ENCODE assay signal across 20 mouse cellular contexts in the genomic region with DNA sequence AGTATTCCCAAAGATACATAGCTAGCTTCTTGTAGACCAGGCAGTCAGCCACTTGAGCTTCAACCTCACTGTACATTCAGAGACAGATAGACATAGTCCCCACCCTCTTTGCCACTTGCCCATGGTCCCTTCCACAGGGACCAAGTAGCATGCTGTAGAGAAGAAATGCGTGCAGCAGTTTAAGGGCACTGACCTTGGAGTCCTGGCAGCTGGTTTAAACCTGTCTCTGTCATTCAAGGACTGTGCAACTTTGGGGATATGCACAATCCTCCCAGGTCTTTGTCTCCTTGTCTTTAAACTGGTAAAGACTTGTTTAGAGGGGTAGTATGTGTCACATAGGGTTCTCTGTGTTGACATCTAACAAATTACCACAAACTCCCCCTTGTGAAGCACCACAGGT.
DNase-seq lines count a peak whose midpoint lies in the region; ATAC-seq and TF ChIP-seq lines count a peak whose summit lies in the region.
"Had no signal": no experiment of that assay in that cellular context is flagged by ENCODE, and none has a peak within 500 bp of the region (broad histone marks: within the 10 kb centered on the region; RNA-seq: fewer than 3 reads in every experiment).

No protein-coding gene starts in this region.

- intact Hi-C loops in heart, postnatal 36 days (cut with DNase I), result no loop called here

- no peak overlapping the region for H3K4me2 ChIP-seq in liver, postnatal 0 days (ENCODE audit: low read depth, low read length)
- H3K4me2 ChIP-seq in liver, embryonic 12.5 days, result no peak overlapping the region
- H3K4me2 ChIP-seq in stomach, postnatal 0 days (replicated peaks; ENCODE audit: low read depth), result no peak overlapping the region
- H3K4me2 ChIP-seq: embryonic facial prominence, embryonic 12.5 days; forebrain, embryonic 15.5 days; heart, embryonic 13.5 days; hindbrain, embryonic 13.5 days; intestine, embryonic 15.5 days had no signal

- 71% methylated on average over 1 of the region's 1 CpGs for WGBS in heart, embryonic 10.5 days
- WGBS in liver, postnatal 0 days (ENCODE audit: insufficient replicate concordance), result 87% methylated on average over 1 of the region's 1 CpGs
- WGBS in liver, embryonic 12.5 days (ENCODE audit: insufficient replicate concordance), result 68% methylated on average over 1 of the region's 1 CpGs
- 47% methylated on average over 1 of the region's 1 CpGs for WGBS in stomach, postnatal 0 days

- no peak for ATAC-seq in liver, postnatal 0 days
- ATAC-seq in liver, embryonic 12.5 days, result no peak
- no peak for ATAC-seq in stomach, postnatal 0 days (ENCODE audit: low FRiP score, low TSS enrichment)
- ATAC-seq: activated CD4-positive, CD25-positive, alpha-beta regulatory T cell, adult 4 months; forebrain, embryonic 15.5 days; hindbrain, postnatal 0 days; intestine, embryonic 15.5 days had no signal

- peaks cover 16% of the 10 kb centered on the region for H3K4me1 ChIP-seq in heart, embryonic 10.5 days
- no peaks in the 10 kb centered on the region for H3K4me1 ChIP-seq in liver, postnatal 0 days (ENCODE audit: insufficient read depth)
- no peaks in the 10 kb centered on the region for H3K4me1 ChIP-seq in liver, embryonic 12.5 days
- peaks cover 3% of the 10 kb centered on the region for H3K4me1 ChIP-seq in stomach, postnatal 0 days (replicated peaks; ENCODE audit: control insufficient read depth, insufficient read depth)
- H3K4me1 ChIP-seq: forebrain, embryonic 15.5 days; hindbrain, embryonic 13.5 days had no signal

- H3K9ac ChIP-seq in liver, postnatal 0 days (replicated peaks), result no peak overlapping the region
- H3K9ac ChIP-seq in liver, embryonic 12.5 days, result no peak overlapping the region
- no peak overlapping the region for H3K9ac ChIP-seq in stomach, postnatal 0 days (ENCODE audit: low read length)
- H3K9ac ChIP-seq: embryonic facial prominence, embryonic 12.5 days; forebrain, embryonic 15.5 days; heart, embryonic 13.5 days; hindbrain, embryonic 13.5 days; intestine, embryonic 15.5 days had no signal

- peak; percentile 46 for DNase-seq in heart, embryonic 10.5 days (ENCODE audit: low spot score)
- DNase-seq in heart, postnatal 36 days, result no peak
- DNase-seq in liver, postnatal 0 days, result peak; percentile 7
- DNase-seq in ZHBTc4 (ENCODE audit: low read depth, low spot score), result peak; percentile 33
- DNase-seq in stomach, postnatal 0 days (ENCODE audit: low spot score), result no peak
- DNase-seq in gastrocnemius, postnatal 10 days, result no peak
- DNase-seq: adrenal gland, adult 8-10 months; cerebellum, adult 11-12 months; cerebellum, adult 9-10 months; cerebellum, postnatal 25 days; gastrocnemius, postnatal 14 days had no signal

- H3K4me3 ChIP-seq in heart, embryonic 10.5 days, result no peak overlapping the region
- no peak overlapping the region for H3K4me3 ChIP-seq in liver, postnatal 0 days (ENCODE audit: low read depth, low read length)
- H3K4me3 ChIP-seq in liver, embryonic 12.5 days, result no peak overlapping the region
- no peak overlapping the region for H3K4me3 ChIP-seq in stomach, postnatal 0 days (ENCODE audit: low read depth, low read length)
- H3K4me3 ChIP-seq: embryonic facial prominence, embryonic 12.5 days; forebrain, embryonic 15.5 days; heart, embryonic 13.5 days; hindbrain, embryonic 13.5 days; intestine, embryonic 15.5 days had no signal

- H3K27ac ChIP-seq in heart, embryonic 10.5 days, result no peak overlapping the region
- H3K27ac ChIP-seq in liver, postnatal 0 days (ENCODE audit: low read depth), result no peak overlapping the region
- no peak overlapping the region for H3K27ac ChIP-seq in liver, embryonic 12.5 days
- peak overlapping the region; percentile 31; the same call in 1 of the 2 replicates for H3K27ac ChIP-seq in stomach, postnatal 0 days (replicated peaks)
- H3K27ac ChIP-seq: embryonic facial prominence, embryonic 12.5 days; forebrain, embryonic 15.5 days; heart, embryonic 13.5 days; hindbrain, embryonic 13.5 days; hindbrain, postnatal 0 days; intestine, embryonic 15.5 days had no signal

- no peak for TF ChIP-seq EP300 in liver, postnatal 0 days (IDR thresholded peaks at IDR 0.05; ENCODE audit: low read depth)
- no peak for TF ChIP-seq EP300 in stomach, postnatal 0 days (optimal IDR thresholded peaks at IDR 0.05)

- H3K27me3 ChIP-seq in heart, embryonic 10.5 days (ENCODE audit: insufficient read depth, poor library complexity, severe bottlenecking), result no peaks in the 10 kb centered on the region
- H3K27me3 ChIP-seq in liver, postnatal 0 days (ENCODE audit: insufficient read depth, low read length), result no peaks in the 10 kb centered on the region
- H3K27me3 ChIP-seq in liver, embryonic 12.5 days (replicated peaks), result no peaks in the 10 kb centered on the region
- H3K27me3 ChIP-seq in stomach, postnatal 0 days (ENCODE audit: control insufficient read depth, insufficient read depth, low read length), result no peaks in the 10 kb centered on the region
- H3K27me3 ChIP-seq: embryonic facial prominence, embryonic 12.5 days; forebrain, embryonic 15.5 days; heart, embryonic 13.5 days; hindbrain, embryonic 13.5 days; intestine, embryonic 15.5 days had no signal

- no peaks in the 10 kb centered on the region for H3K9me3 ChIP-seq in heart, embryonic 10.5 days
- no peaks in the 10 kb centered on the region for H3K9me3 ChIP-seq in liver, postnatal 0 days (ENCODE audit: low read length)
- no peaks in the 10 kb centered on the region for H3K9me3 ChIP-seq in liver, embryonic 12.5 days (replicated peaks)
- H3K9me3 ChIP-seq in stomach, postnatal 0 days (ENCODE audit: control insufficient read depth, low read length), result no peaks in the 10 kb centered on the region
- H3K9me3 ChIP-seq: embryonic facial prominence, embryonic 12.5 days; forebrain, embryonic 15.5 days; G1E; heart, embryonic 13.5 days; hindbrain, embryonic 13.5 days; intestine, embryonic 15.5 days had no signal

- H3K36me3 ChIP-seq in heart, embryonic 10.5 days, result peaks cover 2% of the 10 kb centered on the region; the same call in 1 of the 2 replicates
- no peaks in the 10 kb centered on the region for H3K36me3 ChIP-seq in liver, postnatal 0 days (replicated peaks; ENCODE audit: insufficient read depth, low read length)
- H3K36me3 ChIP-seq in liver, embryonic 12.5 days, result no peaks in the 10 kb centered on the region
- H3K36me3 ChIP-seq in stomach, postnatal 0 days (ENCODE audit: control insufficient read depth, insufficient read depth, low read length), result no peaks in the 10 kb centered on the region
- H3K36me3 ChIP-seq: embryonic facial prominence, embryonic 12.5 days; forebrain, embryonic 15.5 days; heart, embryonic 13.5 days; hindbrain, embryonic 13.5 days; intestine, embryonic 15.5 days had no signal

- no peak for TF ChIP-seq CTCF in liver, postnatal 0 days (IDR thresholded peaks at IDR 0.05; ENCODE audit: low read depth)
- TF ChIP-seq CTCF in stomach, postnatal 0 days (IDR thresholded peaks at IDR 0.05; ENCODE audit: low read depth), result no peak

Comparison
In these comparisons a context has a peak if more than half of its experiments do, and no peak if none do; other contexts are left out.
1. DNase-seq: peak in heart, embryonic 10.5 days (single experiment), liver, postnatal 0 days (single experiment) and ZHBTc4 (single experiment); none in heart, postnatal 36 days (0 of 2), stomach, postnatal 0 days (single experiment) and gastrocnemius, postnatal 10 days (single experiment).